Mouse (Mus musculus) olfactory bulb, adult 2 months (tissue): ENCODE measurements around the gene Skor1. TPM values are rescaled to one million over a fixed set of nuclear protein-coding genes. Genes with fewer than 3 reads are reported as not detected.
A peak's percentile ranks its signal among the peaks of the same experiment; 100 is the strongest.

Experiments
- H3K27ac ChIP-seq: fragments of 200-500 bp; 2 replicates; pipeline ENCODE4 v1.5.1; 2012; ENCODE audit warnings: low read depth, low read length; ENCODE audit not compliant: insufficient read depth
- H3K4me1 ChIP-seq: fragments of 200-500 bp; 2 replicates; pipeline ENCODE4 v1.6.1; 2012; ENCODE audit warnings: low read length; ENCODE audit not compliant: control insufficient read depth, insufficient read depth
- H3K4me3 ChIP-seq: fragments of 200-500 bp; 2 replicates; pipeline ENCODE4 v1.5.1; 2012; ENCODE audit warnings: mild to moderate bottlenecking, low read depth, low read length, moderate library complexity; ENCODE audit not compliant: insufficient read depth
- CTCF ChIP-seq: fragments of 200-500 bp; IDR thresholded peaks from 2 replicates; pipeline ENCODE4 v1.5.1; 2012; ENCODE audit warnings: low read depth, mild to moderate bottlenecking, low read length, moderate library complexity; ENCODE audit not compliant: insufficient read depth
- POLR2A ChIP-seq: fragments of 200-500 bp; IDR thresholded peaks from 2 replicates; pipeline ENCODE4 v1.6.1; 2012; ENCODE audit warnings: mild to moderate bottlenecking, low read depth, low read length, moderate library complexity; ENCODE audit not compliant: insufficient read depth
- WGBS: fragments of 180-500 bp; shearing (Covaris S2); methylation state at CpG from one replicate; pipeline ENCODE4 v1.1.7; 2018; 5-methylcytosine and 5-hydroxymethylcytosine counted together
- polyA plus RNA-seq: library from polyadenylated mRNA; stranded (reverse); fragments of >200 nt; gene quantifications from 2 replicates; pipeline ENCODE4 v1.2.4, GENCODE M21; 2012; ENCODE audit warnings: low replicate concordance; ENCODE audit not compliant: missing spikeins, insufficient read depth, insufficient read length

Skor1 gene
- polyA plus RNA-seq, 1 experiment, result not detected

DNA sequence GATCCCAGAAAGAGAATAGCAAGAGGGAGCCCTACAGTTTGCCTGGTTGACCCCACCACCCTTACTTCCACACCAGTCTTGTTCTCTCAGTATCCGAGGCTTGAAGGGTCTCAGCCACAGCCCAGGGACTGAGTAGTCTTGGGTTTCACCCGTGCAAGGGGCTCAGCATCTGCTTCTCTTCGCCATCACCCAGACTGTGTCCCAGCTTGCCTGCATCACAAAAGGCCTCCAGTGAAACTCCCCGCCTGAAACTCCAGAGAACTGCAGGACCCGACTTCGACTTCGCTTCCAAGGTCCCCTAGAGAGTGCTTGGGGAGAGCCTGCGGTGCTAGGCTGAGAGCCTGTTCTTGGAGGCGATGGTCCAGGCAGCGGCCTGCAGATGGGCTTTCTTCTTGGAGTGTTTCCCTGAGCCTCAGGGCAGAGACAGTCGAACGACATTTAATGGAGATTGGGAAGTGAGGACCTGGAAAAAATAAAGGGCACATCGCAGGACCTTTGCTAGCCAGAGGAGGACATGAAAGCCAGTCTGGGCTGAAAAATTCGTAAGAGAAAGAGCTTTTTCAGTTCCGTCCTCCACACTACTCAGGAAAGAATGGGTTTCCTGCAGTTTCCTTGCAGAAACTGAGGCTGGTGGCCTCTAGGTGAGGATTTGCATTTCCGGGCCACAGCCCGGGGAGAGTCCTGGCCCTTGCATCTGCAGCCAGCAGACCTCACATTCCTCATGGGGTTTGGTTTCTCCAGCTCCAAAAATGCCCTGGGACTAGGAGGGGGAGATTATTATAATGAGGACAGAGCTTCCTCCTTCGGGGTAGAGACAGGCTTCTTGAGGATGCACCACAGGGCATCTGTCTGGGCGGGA, 11.8 kb downstream of the Skor1 start:
- WGBS, result 13% methylated on average over 19 of the region's 19 CpGs
- H3K27ac ChIP-seq, result no peak overlapping the region

DNA sequence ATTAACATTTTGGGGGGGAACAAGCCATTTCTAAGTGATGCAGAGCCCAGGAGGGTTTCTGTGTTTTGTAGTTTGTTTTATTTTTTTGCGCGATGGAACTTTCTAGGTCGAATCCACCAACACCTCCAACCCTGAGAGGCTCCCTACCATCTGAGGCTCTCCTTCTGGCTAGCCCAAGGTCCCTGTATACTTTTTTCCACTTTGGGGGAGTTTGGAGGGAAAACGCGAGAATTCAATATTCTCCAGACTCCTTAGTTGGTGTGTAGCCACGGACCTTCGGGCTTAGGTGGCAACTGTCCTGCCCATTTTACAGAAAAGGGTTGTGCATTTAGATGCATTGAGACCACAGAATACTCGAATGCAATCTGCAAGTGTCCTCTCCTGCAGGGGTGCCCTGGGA, 12.5 kb downstream of the Skor1 start:
- H3K4me1 ChIP-seq, result peaks cover 17% of the 10 kb centered on the region

More for the DNA sequence above, 11.8 kb downstream of the Skor1 start:
- no peak overlapping the region for H3K4me3 ChIP-seq
- H3K4me1 ChIP-seq, result peaks cover 12% of the 10 kb centered on the region
- TF ChIP-seq CTCF (no peak), POLR2A (no peak)

DNA sequence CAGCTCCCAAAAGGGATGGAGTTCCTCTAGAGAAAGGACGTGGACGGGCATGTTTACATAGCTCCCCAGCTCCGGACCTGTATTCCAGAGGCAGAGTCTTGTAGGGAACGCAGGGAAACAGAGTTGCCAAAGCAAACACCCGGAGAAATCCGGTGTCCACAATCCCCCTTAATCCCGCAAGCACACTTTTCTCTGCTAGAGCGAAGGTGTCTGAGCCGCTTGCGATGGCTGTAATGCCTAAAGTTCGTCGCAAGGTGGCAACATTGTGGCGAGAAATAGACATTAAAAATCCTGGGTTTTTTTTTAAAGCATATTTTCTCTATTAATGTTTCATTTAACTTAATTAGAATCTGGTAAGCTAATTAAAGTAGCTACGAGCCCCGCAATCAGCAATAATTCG, 13.0 kb downstream of the Skor1 start:
- peak; percentile 63 for TF ChIP-seq CTCF
- TF ChIP-seq POLR2A, result no peak
- Histone ChIP-seq H3K4me3 (peak overlapping the region; percentile 33), H3K4me1 (peaks cover 17% of the 10 kb centered on the region), H3K27ac (no peak overlapping the region)
- WGBS, result under 1% methylated on average over 16 of the region's 16 CpGs

More for the DNA sequence above, 12.5 kb downstream of the Skor1 start:
- TF ChIP-seq CTCF (no peak), POLR2A (no peak)
- Histone ChIP-seq H3K27ac (no peak overlapping the region), H3K4me3 (no peak overlapping the region)
- 5% methylated on average over 8 of the region's 8 CpGs for WGBS

DNA sequence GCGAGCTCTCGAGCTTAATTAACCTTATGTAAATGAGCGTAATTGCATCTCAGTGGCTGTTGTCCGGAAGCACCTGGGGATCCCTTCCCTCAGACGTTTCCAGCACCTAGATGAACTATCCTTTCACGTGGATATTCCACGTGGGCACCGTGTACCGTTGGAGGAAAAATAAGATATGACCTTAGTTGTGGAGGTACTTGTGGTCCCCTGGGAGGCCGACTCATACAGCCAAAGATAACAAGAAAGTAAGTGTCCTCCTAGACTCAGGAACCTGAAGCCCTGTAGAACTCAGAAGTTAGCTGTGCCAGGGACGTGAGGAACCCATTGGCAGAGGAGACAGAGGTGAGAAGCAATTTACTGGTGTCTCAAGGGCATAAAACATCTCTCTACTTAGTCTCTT, 13.4 kb downstream of the Skor1 start:
- Histone ChIP-seq H3K4me3 (no peak overlapping the region), H3K27ac (no peak overlapping the region), H3K4me1 (peaks cover 17% of the 10 kb centered on the region)
- TF ChIP-seq POLR2A (no peak), CTCF (no peak)
- WGBS, result 4% methylated on average over 11 of the region's 11 CpGs

DNA sequence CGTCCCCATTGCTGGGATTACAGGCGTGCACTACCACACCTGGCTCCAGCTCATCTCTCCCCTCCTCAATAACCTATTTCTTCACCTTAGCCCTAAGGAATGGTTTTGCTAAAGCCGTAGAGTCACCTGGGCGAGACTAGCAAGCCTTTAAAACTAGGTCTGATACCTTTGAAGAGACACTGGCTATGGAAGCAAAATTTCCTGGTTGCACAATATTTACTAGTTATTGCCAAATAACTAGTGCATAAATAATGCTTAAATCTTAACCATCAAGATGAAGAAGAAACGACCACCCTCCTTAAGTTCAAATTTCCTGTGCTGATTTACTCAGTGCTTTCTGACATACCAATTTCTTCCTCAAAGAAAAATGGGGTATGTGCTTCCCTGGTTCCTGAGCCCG, 15.1 kb downstream of the Skor1 start:
- H3K4me3 ChIP-seq, result peak overlapping the region; percentile 26
- no peak overlapping the region for H3K27ac ChIP-seq
- 14% methylated on average over 6 of the region's 6 CpGs for WGBS
- peaks cover 15% of the 10 kb centered on the region for H3K4me1 ChIP-seq
- TF ChIP-seq CTCF (no peak), POLR2A (no peak)

DNA sequence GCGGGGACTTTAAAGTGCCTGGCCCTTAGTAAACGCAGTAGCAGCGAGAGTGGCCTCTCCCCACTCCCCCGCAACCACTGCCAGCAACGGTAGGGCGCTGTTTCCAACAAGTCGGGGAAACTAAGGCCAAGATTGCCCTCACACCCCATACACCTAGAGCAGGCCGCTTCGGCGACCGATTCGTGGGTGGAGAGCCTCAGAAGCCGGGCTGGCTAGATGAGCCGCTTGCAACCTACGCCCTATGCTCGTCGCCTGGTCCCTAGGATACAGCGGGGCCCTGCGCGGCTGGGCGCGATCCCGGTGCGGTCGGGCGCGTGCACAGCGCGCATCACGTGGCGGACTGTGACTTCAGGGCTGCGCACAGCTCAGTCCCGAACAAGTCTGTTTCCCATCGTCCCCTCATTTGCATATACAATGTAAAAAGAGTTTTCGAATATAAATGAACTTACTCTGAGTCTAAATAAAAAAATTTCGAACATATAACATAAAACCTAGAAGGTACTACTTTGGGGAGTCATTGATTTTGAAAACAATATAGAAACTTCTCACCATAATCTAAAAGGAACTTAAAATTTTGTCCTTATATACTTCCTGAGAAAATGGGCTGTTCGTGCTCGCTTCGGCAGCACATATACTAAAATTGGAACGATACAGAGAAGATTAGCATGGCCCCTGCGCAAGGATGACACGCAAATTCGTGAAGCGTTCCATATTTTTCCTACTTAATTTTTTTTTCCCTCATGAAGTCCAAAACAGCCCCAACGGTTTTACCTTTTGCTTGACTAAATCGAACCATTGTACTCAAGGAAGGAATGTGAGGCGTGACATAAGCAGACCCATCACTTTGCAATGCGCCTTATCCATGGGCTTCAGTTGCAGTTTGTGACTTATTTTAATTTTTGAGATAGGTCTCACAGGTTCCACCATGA, 15.8 kb downstream of the Skor1 start:
- Histone ChIP-seq H3K4me3 (peak overlapping the region; percentile 60), H3K4me1 (peaks cover 12% of the 10 kb centered on the region), H3K27ac (peak overlapping the region; percentile 73)
- peak; percentile 88 for TF ChIP-seq POLR2A
- TF ChIP-seq CTCF, result no peak
- WGBS, result 1% methylated on average over 48 of the region's 48 CpGs

GRCm38 (mm10) chr9:63131957-63132602, 16.7 kb downstream of the Skor1 start:
- 4% methylated on average over 28 of the region's 28 CpGs for WGBS

DNA sequence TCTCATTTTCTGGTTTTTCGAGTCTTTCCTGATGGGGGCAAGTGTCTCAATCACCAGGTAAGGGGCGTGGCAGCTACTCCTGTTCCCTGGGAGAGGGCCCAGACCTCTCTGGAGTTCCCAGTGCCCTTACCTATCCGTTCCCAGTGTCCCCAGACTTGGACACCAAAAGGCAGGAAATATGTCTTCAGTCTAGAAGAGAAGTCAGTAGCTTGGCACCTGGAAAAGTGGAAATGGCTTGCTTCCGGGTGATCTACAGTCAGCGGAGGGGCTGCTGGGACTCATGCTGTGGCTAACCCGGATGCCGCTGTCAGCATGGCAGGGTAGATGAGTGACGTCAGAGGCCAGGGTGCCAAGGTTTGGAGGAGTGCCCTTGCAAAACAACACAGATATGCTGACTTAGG, 19.1 kb downstream of the Skor1 start:
- Histone ChIP-seq H3K4me3 (no peak overlapping the region), H3K4me1 (peaks cover 12% of the 10 kb centered on the region), H3K27ac (no peak overlapping the region)
- TF ChIP-seq POLR2A (no peak), CTCF (no peak)
- WGBS, result 84% methylated on average over 8 of the region's 8 CpGs

More at GRCm38 (mm10) chr9:63131957-63132602, 16.7 kb downstream of the Skor1 start:
- Histone ChIP-seq H3K4me3 (peak overlapping the region; percentile 60), H3K4me1 (peaks cover 12% of the 10 kb centered on the region), H3K27ac (peak overlapping the region; percentile 73)
- no peak for TF ChIP-seq POLR2A
- TF ChIP-seq CTCF, result no peak
